Mouse (Mus musculus): ENCODE results near the gene Map2k5. TPM values are rescaled to one million over a fixed set of nuclear protein-coding genes. Genes with fewer than 3 reads are reported as not detected.

The Map2k5 gene
- polyA plus RNA-seq, 1 experiment from 2014 or later: 24.6 TPM

GRCm38 (mm10) chr9:63293781-63294480 lies 83.8 kb downstream of the Map2k5 start:
- ATAC-seq: no peak
- no peak overlapping the region for H3K9ac ChIP-seq
- 38% methylated on average over 13 of the region's 13 CpGs for WGBS
- H3K4me1 ChIP-seq (replicated peaks): no peaks in the 10 kb centered on the region
- no peaks in the 10 kb centered on the region for H3K9me3 ChIP-seq
- no peaks in the 10 kb centered on the region for H3K36me3 ChIP-seq
- H3K4me3 ChIP-seq (replicated peaks): no peak overlapping the region
- H3K27me3 ChIP-seq (replicated peaks): no peaks in the 10 kb centered on the region
- no peak overlapping the region for H3K27ac ChIP-seq
- no peak overlapping the region for H3K4me2 ChIP-seq (replicated peaks)

GRCm38 (mm10) chr9:63288676-63289075 lies 89.0 kb downstream of the Map2k5 start:
- Histone ChIP-seq H3K4me3 (replicated peaks) (no peak overlapping the region), H3K9me3 (no peaks in the 10 kb centered on the region), H3K27me3 (replicated peaks) (no peaks in the 10 kb centered on the region), H3K27ac (no peak overlapping the region), H3K9ac (no peak overlapping the region), H3K4me1 (replicated peaks) (no peaks in the 10 kb centered on the region), H3K4me2 (replicated peaks) (no peak overlapping the region), H3K36me3 (no peaks in the 10 kb centered on the region)
- 77% methylated on average over 4 of the region's 4 CpGs for WGBS
- no peak for ATAC-seq

DNA sequence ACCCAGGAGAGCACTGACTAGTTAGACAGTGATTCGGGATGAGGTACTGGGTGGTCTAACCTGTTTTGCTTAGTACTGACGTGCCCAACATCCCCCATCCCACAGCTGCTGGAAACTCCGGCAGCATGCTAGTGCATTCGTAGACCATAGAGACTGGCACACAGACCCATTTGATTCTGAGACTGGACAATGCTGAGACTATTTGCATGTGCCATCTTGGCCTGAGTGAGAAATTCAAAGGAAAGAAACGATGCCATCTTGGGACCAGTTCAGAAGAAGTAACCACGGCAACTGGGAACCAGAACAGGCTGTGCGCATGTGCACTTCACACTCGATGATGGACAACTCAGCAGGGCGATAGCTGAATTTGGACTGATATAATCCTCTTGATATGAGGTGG lies 93.3 kb downstream of the Map2k5 start:
- Histone ChIP-seq H3K9me3 (no peaks in the 10 kb centered on the region), H3K27ac (no peak overlapping the region), H3K36me3 (peaks cover 5% of the 10 kb centered on the region; the same call in 1 of the 2 replicates), H3K4me2 (replicated peaks) (no peak overlapping the region), H3K9ac (no peak overlapping the region), H3K4me1 (replicated peaks) (no peaks in the 10 kb centered on the region), H3K4me3 (replicated peaks) (no peak overlapping the region), H3K27me3 (replicated peaks) (no peaks in the 10 kb centered on the region)
- no peak for ATAC-seq
- WGBS: 90% methylated on average over 9 of the region's 9 CpGs

- H3K36me3 ChIP-seq: peaks cover 5% of the 10 kb centered on the region; the same call in 1 of the 2 replicates
- H3K4me1 ChIP-seq (replicated peaks): no peaks in the 10 kb centered on the region
- no peak overlapping the region for H3K9ac ChIP-seq
- no peaks in the 10 kb centered on the region for H3K27me3 ChIP-seq (replicated peaks)
- ATAC-seq: no peak
- H3K9me3 ChIP-seq: no peaks in the 10 kb centered on the region
- no peak overlapping the region for H3K27ac ChIP-seq
- H3K4me2 ChIP-seq (replicated peaks): no peak overlapping the region
- WGBS: 95% methylated on average over 7 of the region's 7 CpGs
- no peak overlapping the region for H3K4me3 ChIP-seq (replicated peaks)
Measured at GRCm38 (mm10) chr9:63281996-63282395, 95.7 kb downstream of the Map2k5 start.

DNA sequence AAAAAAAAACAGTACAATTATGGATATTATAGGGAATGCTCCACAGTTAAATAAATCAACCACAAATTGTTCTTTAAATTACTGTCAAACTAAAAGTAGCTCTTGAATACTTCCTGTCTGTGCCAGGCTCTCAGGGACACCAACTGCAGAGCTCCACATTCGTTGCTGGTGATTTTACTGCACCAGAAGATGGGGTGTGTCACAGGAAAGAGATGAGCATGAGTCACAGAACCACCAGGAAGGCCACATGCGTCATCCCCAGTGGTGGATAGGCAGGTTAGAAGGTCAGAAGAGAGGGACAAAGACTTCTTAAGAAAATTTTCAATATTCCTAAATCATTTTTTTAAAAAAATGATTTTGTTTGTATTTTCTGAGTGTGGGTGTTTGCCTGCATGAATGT lies 96.6 kb downstream of the Map2k5 start:
- Histone ChIP-seq H3K9me3 (no peaks in the 10 kb centered on the region), H3K27ac (no peak overlapping the region), H3K9ac (no peak overlapping the region), H3K36me3 (peaks cover 5% of the 10 kb centered on the region; the same call in 1 of the 2 replicates), H3K4me2 (replicated peaks) (no peak overlapping the region), H3K4me1 (replicated peaks) (no peaks in the 10 kb centered on the region), H3K4me3 (replicated peaks) (no peak overlapping the region), H3K27me3 (replicated peaks) (no peaks in the 10 kb centered on the region)
- ATAC-seq: no peak
- WGBS: 53% methylated on average over 2 of the region's 2 CpGs

DNA sequence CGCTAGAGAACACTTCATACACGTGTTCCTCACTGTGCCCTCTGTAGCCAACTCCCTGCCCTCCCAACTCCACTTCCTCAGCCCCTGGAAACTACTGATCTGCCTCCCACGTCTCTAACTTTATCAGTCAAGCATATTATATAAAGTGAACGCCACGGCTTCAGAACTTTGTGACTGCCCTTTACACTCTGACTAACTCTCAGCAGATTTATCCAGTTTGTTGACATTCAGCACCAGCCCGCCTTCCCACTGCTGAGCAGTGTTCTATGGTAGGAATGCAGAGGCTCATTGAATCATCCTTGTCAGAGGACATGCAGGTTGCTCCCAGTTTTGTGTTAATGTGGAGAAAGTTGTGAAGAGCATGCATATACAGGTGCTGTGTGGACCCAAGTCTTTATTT lies 103.9 kb downstream of the Map2k5 start:
- Histone ChIP-seq H3K4me1 (replicated peaks) (no peaks in the 10 kb centered on the region), H3K4me2 (replicated peaks) (no peak overlapping the region), H3K27me3 (replicated peaks) (no peaks in the 10 kb centered on the region), H3K9ac (no peak overlapping the region), H3K4me3 (replicated peaks) (no peak overlapping the region), H3K9me3 (no peaks in the 10 kb centered on the region), H3K36me3 (no peaks in the 10 kb centered on the region), H3K27ac (no peak overlapping the region)
- 59% methylated on average over 6 of the region's 6 CpGs for WGBS
- peak; percentile 55 for ATAC-seq

DNA sequence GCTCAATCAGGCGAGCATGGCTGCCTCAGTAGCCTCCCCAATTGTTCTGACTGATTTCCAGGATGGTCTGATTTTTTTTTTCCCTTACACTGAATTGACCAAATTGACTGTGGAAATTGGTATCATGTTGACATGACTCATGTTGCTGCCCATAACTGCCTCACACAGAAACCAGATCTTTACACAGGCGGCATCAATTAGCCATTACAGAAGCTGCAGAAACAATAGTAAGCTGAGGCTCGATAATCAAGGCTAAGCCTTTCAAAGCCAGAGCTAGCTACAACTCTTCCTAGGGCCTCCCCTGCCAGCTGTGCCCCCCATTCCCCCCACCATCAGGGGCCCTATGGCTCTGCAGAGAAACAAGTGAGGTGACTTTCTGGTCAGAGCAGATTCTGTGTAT lies 107.9 kb downstream of the Map2k5 start:
- H3K4me2 ChIP-seq (replicated peaks): no peak overlapping the region
- 65% methylated on average over 3 of the region's 3 CpGs for WGBS
- H3K4me1 ChIP-seq (replicated peaks): no peaks in the 10 kb centered on the region
- H3K4me3 ChIP-seq (replicated peaks): no peak overlapping the region
- H3K36me3 ChIP-seq: no peaks in the 10 kb centered on the region
- no peaks in the 10 kb centered on the region for H3K9me3 ChIP-seq
- ATAC-seq: no peak
- H3K27ac ChIP-seq: no peak overlapping the region
- H3K27me3 ChIP-seq (replicated peaks): no peaks in the 10 kb centered on the region
- H3K9ac ChIP-seq: no peak overlapping the region

DNA sequence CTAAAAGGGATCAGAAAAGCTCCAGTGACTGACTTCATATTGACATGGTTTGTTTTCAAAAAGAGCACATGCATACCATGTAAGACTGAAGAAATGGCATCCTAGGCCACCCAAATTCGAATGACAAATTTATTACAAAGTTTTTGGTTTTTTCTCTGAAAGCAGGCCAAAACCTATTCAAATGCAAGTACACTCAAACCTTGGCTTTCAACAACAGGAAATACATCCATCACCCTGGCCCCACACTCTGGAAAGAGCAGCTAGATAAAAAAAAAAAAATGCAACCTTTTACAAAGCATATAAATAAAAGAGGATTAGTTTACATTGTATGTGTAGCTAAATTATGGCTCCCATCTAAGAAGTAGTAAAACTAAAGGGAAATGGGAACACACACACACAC lies 114.5 kb downstream of the Map2k5 start:
- no peak overlapping the region for H3K9ac ChIP-seq
- H3K27me3 ChIP-seq (replicated peaks): no peaks in the 10 kb centered on the region
- H3K36me3 ChIP-seq: no peaks in the 10 kb centered on the region
- no peak overlapping the region for H3K4me3 ChIP-seq (replicated peaks)
- no peaks in the 10 kb centered on the region for H3K4me1 ChIP-seq (replicated peaks)
- no peaks in the 10 kb centered on the region for H3K9me3 ChIP-seq
- H3K27ac ChIP-seq: no peak overlapping the region
- 47% methylated on average over 1 of the region's 1 CpGs for WGBS
- ATAC-seq: no peak
- H3K4me2 ChIP-seq (replicated peaks): no peak overlapping the region

DNA sequence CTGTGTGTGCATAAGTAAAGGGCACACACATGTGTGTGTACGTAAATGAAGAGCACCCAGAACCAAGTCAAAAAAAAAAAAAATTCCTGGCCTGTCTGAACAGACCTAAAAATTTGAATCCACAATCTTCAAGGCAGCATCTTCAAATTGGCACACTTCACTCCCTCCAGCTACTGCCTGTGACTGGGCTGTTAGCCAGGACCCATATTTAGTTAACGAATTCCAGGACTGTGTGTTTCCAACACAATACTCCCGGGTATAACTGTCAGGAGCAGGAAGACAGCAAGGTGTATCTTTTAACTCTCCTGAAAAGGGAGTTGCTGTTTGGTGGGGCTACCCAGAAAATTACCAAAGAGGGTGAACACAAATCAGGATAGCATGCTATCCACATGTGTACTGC lies 118.9 kb downstream of the Map2k5 start:
- no peak overlapping the region for H3K4me2 ChIP-seq (replicated peaks)
- no peaks in the 10 kb centered on the region for H3K4me1 ChIP-seq (replicated peaks)

DNA sequence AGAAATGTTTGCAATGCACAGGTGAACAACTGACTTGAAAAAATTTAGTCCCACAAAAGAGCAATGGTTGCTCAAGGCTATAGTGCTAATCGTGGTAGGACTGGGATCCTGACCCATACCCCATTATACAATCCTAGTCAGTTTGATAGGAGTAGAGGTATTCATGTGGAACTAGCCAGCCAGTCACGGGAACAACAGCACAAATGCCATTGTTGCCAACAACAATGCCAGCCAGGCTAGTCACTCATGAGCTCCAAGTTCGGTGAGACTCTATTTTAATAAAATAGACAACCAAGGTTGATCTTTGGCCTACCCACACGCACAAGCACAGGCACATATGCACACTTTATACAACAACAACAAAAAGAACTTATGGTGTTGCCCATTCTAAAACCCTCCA lies 120.0 kb downstream of the Map2k5 start:
- 89% methylated on average over 4 of the region's 4 CpGs for WGBS

More for the DNA sequence above, 118.9 kb downstream of the Map2k5 start:
- no peaks in the 10 kb centered on the region for H3K27me3 ChIP-seq (replicated peaks)
- 0 out of 2 replicates have a peak, but pooled peaks cover 2% of the 10 kb centered on the region for H3K36me3 ChIP-seq
- ATAC-seq: no peak
- H3K9me3 ChIP-seq: no peaks in the 10 kb centered on the region
- H3K27ac ChIP-seq: no peak overlapping the region
- no peak overlapping the region for H3K4me3 ChIP-seq (replicated peaks)
- 61% methylated on average over 3 of the region's 3 CpGs for WGBS
- H3K9ac ChIP-seq: no peak overlapping the region

DNA sequence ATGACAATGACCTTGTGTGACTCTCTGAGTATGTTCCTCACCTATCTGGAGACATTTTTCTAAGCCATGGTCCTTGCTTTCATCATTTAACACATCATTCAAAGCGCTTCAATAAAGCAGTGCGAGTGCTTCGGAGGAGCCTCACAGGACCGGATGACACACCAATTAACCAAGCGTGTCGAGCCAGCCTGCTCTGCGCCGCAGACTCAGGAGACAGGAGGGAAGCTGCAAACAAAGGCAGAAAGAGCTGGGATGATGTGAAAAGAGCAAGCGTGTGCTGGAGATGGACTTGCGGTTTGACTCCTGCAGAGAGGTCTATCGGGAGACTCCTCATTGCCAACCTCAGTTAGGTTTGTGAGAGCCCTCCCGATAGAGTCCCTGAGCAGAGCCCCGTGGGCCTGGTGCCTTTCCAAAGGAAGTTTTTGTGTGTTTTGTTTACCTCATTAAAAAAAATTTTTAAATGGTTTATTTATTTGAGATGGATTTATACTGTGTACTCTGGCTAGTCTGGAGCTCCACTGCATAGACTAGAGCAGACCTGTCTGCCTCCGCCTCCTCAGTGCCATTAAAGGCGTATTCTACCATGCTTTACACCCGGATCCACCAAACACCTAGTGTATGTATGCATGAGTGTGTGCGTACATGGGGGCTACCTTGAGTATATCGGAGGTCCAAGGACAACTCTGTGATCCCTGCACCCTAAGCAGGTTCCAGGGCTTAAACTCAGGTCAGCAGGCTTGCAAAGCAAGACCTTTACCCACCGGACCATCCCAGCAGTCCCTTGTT lies 126.7 kb downstream of the Map2k5 start:
- 0 out of 2 replicates have a peak, but pooled peaks cover 5% of the 10 kb centered on the region for H3K36me3 ChIP-seq
- H3K27ac ChIP-seq: no peak overlapping the region
- no peak overlapping the region for H3K9ac ChIP-seq
- no peak overlapping the region for H3K4me2 ChIP-seq (replicated peaks)
- no peaks in the 10 kb centered on the region for H3K4me1 ChIP-seq (replicated peaks)
- no peaks in the 10 kb centered on the region for H3K27me3 ChIP-seq (replicated peaks)
- no peaks in the 10 kb centered on the region for H3K9me3 ChIP-seq
- ATAC-seq: no peak
- WGBS: 80% methylated on average over 19 of the region's 19 CpGs
- no peak overlapping the region for H3K4me3 ChIP-seq (replicated peaks)

More for the DNA sequence above, 120.0 kb downstream of the Map2k5 start:
- H3K36me3 ChIP-seq: 0 out of 2 replicates have a peak, but pooled peaks cover 5% of the 10 kb centered on the region
- H3K9ac ChIP-seq: no peak overlapping the region
- H3K4me3 ChIP-seq (replicated peaks): no peak overlapping the region
- no peaks in the 10 kb centered on the region for H3K4me1 ChIP-seq (replicated peaks)
- ATAC-seq: no peak
- no peaks in the 10 kb centered on the region for H3K9me3 ChIP-seq
- no peaks in the 10 kb centered on the region for H3K27me3 ChIP-seq (replicated peaks)
- no peak overlapping the region for H3K27ac ChIP-seq
- no peak overlapping the region for H3K4me2 ChIP-seq (replicated peaks)

DNA sequence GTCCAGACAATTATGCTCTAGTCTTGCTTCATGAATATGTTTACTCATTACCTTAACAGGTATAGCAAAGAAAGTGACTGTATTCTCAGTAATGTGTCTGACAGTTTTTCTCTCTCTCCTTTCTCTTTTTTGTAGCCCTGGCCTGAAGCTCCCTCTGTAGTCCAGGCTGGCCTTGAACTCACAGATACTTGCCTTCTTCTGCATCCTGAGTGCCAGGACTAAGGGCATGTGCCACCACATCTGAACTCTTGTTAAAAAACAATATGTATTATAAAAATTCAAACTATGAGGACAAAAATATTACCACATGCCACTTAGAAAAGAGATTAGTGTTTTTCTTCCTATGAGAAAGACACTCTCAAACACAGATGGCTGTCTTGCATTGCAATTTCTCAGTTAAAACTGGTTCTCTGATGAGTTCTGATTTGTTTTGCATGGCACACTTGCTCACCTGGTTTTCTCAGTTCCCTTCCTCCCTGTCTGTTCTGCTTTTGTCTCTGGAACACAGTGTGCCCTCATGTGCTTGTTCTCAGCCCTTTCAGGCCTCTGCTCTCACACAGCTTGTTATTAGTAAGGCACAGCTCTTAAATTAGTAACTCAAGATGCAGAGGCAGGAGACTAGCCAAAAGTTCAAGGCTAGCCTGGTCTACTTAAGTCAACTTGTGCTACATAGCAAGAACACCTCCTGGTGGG lies 129.5 kb downstream of the Map2k5 start:
- Histone ChIP-seq H3K27ac (no peak overlapping the region), H3K36me3 (no peaks in the 10 kb centered on the region), H3K9me3 (no peaks in the 10 kb centered on the region), H3K4me2 (replicated peaks) (no peak overlapping the region), H3K9ac (no peak overlapping the region), H3K27me3 (replicated peaks) (no peaks in the 10 kb centered on the region), H3K4me3 (replicated peaks) (no peak overlapping the region), H3K4me1 (replicated peaks) (no peaks in the 10 kb centered on the region)
- no peak for ATAC-seq
